Mouse (Mus musculus) thymus, postnatal 14 days (tissue): Measurements from ENCODE around the gene Tagln.

Experiments
- DNase-seq: peaks from one replicate; pipeline ENCODE4 v3.0.0; 2021

Tagln gene

GRCm38 (mm10) chr9:45935628-45936210, at the start of gene Tagln:
TSS of gene Tagln (minus strand) at chr9:45936058.
- DNase-seq: no peak

GRCm38 (mm10) chr9:45985229-45985567, 49.3 kb upstream of the Tagln start:
- DNase-seq: no peak

- peak; percentile 94 for DNase-seq
Observed at GRCm38 (mm10) chr9:45984409-45985228, 48.8 kb upstream of the Tagln start.

DNA sequence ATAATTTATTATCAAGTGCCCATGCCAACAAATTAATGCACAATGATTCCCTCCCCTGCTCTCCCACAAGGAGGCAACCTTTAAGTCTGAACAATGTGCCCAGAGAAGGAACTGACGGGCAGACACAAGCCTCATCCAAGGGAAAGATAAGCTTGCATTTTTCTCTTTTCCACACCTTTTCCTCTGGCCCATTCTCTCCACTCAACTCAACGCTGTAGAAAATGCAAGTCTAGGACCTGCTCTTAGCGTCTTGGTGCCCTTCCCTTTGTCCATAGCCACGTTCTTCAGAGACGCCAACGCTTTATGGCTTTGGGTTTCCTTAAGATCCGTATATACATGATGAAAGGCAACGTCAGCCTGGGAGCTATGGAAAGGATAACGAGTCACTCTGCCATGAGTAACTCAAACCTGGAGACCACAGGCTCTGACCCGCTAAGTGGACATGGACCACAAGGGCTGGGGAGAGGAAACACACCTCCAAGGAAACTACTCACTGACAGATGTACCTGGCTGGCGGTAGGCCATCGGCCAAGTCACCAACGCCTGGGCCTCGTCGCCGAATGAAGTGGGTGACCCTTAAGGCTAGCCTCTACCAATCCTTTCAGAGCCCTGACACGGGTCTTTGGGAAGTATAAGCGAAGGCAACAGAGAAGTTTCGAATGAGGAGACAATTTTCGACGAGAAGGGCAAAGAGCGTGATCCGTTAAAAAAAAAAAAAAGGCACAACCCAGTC, 48.0 kb upstream of the Tagln start:
- DNase-seq: peak; percentile 31

GRCm38 (mm10) chr9:45981331-45981730, 45.5 kb upstream of the Tagln start:
- peak; percentile 28 for DNase-seq

DNA sequence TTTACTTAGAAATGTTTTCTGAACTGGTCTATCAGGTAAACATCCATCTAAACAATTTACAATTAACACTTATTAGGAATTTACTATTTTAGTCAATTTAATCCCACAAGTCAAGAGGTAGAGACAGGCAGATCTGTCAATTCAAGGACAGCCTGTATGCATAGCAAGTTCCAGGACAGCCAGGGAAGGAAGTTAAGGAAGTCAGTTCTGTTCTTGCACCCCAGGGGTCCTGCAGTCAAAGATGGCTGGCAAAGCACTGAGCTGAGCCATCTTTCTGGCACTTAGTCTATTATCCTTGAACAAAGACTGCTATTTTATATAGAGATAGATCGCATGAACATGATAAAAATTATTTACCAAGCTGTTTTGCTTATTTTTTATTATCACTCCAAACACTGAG, 44.8 kb upstream of the Tagln start:
- DNase-seq: no peak

- DNase-seq: no peak
Observed at GRCm38 (mm10) chr9:45979778-45980177, 43.9 kb upstream of the Tagln start.

- peak; percentile 46 for DNase-seq
Observed at GRCm38 (mm10) chr9:45976884-45977283, 41.0 kb upstream of the Tagln start.

- DNase-seq: no peak
Observed at GRCm38 (mm10) chr9:45963577-45963976, 27.7 kb upstream of the Tagln start.

DNA sequence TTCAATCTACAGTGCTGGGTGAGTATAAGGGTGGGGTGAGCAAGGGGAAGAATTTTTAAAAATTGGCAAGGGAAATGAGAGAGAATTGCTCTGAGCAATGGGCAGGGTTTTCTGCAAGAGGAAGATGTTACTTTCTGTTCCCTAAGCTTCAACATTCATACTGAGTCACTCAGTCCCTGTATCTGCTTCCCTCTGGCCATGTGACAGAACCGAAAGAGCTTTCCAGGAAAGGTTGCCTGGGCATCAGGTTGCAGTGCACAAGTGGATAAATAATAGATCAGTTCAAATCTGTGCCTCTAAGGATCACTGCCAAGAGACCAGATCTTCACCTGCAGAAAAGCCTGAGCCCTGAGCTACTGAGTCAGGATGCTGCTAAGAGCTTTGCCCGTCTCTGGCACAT, 26.0 kb upstream of the Tagln start:
- no peak for DNase-seq

DNA sequence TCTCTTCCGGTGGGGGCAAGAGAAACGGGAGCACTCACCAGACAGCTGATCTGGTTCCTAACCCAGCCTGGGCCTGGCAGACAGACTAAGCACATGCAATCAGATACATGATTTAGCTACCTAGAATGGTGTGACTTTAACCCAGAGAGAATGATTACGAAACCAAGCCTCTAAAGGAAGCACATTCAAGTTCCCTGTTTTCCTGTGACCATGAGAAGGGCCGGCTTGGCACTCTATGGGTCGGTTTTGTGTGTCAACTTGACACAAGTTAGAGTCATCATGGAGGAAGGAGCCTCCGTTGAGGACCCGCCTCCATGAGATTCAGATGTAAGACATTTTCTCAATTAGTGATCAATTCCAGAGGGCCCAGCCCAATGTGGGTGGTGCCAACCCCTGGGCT, 23.8 kb upstream of the Tagln start:
- DNase-seq: no peak

GRCm38 (mm10) chr9:45958851-45959250, 23.0 kb upstream of the Tagln start:
- DNase-seq: no peak

GRCm38 (mm10) chr9:45958023-45958670, 22.3 kb upstream of the Tagln start:
- DNase-seq: no peak

GRCm38 (mm10) chr9:45955107-45955963, 19.5 kb upstream of the Tagln start, which contains the start of gene Sidt2:
TSS of gene Sidt2 (minus strand) at chr9:45955258.
- peak; percentile 92 for DNase-seq

DNA sequence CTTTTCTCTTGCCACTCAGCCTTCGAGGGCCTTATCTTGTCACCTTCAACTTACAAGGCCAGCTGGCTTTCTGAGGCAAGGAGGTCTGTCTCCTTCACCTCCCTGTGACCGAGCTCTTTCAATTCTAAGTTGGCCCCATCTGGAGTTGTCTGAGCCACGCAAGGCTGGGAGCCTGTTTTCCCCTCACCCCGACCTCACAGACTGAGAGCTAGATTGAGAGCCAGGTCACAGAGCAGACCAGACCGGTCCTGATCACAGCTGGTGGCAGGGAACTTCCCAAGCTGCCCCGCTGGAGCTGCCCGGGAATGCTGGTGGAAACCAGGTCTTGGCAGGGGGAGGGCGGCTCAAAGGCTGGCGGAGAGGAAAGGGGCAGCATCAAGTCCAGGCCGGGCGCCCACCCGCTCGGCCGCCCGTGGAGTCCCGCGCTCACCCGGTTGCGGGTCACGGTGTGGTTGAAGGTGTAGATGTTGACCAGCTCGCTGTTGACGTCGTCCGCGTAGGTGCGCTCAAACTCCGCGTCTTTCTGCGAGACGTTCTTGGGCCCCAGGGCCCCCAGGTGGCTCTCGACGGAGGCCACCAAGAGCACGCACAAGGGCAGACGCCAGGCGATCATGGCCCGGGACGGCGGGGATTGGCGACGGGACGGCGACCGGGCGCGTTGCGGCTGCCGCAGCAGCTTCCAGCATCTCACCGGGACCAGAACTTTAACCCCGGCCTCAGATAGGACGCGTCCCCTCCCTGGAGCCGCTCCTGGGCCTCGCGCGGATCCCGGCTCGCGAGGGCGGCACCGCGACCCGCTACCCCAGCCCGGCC, 18.6 kb upstream of the Tagln start:
- peak; percentile 61 for DNase-seq

DNA sequence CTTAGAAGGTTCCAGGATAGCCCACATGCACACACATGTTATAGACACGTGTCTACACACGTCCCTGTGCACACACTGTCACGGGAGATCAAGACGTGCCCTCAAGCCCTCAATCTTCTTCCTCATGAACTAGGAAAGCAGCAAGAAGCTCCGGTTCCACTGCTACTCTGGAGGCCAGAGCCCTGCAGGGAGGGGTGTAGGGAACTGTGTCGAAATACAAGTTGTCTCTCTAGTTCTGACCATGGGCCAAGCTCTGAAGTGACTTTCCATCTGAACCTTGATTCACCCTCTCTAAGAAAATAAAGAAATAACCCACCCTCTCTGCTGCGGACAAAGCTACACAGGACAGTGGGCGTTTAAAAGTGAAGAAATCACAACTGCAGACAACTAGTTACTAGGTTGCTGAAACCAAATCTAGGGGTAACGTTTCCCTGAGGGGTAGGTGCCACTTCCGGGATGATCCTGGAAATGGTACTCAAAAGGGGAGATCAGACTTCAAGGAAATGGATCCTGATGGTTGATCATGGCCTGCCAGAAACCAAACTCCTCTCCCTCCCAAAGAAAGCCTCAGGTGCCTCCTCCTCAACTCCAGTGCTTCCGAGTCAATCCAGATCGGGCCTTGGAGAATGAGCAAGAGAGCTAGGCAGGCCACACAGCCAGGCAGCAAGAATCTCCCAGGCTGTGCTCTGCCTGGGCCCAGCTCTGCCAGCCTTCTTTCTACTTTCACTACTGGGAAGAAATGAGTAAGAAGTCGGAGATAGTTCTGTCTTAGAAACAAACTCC, 17.8 kb upstream of the Tagln start:
- DNase-seq: no peak

DNA sequence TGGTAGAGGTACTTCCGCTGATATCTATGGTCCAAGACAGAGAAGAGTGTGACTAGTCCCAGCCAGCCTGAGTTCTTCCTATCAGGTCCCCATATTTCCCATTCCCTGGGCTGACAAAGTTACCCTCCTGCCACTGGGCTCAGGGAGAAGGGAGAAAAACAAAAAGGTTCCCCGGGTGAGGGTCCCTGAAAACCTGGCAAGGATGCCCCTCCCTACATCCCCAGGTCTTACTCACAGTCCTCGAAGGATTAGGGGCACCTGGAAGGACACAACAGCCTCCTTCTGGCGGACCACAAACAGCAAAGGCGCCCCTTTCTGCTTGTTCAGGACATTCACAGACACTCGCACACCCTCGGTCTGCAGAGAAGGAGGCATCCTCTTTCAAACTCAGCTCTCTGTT, 17.0 kb upstream of the Tagln start:
- DNase-seq: no peak

- no peak for DNase-seq
Observed at GRCm38 (mm10) chr9:45952057-45952456, 16.2 kb upstream of the Tagln start.

DNA sequence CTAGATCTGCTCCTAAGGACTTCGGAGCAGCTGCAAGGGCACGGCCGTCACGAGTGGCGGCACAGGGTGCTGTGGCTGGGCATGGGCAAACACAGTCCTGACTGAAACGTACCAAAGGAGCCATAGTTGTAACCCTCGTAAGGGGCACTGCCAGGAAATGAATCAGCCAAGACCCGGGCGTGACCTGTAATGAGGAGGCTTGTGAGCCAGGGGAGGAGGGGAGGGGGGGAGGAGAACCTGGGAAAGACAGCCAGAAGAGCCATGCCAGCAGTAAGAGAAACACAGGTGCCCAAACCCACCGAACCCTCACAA, 11.0 kb upstream of the Tagln start:
- DNase-seq: no peak

DNA sequence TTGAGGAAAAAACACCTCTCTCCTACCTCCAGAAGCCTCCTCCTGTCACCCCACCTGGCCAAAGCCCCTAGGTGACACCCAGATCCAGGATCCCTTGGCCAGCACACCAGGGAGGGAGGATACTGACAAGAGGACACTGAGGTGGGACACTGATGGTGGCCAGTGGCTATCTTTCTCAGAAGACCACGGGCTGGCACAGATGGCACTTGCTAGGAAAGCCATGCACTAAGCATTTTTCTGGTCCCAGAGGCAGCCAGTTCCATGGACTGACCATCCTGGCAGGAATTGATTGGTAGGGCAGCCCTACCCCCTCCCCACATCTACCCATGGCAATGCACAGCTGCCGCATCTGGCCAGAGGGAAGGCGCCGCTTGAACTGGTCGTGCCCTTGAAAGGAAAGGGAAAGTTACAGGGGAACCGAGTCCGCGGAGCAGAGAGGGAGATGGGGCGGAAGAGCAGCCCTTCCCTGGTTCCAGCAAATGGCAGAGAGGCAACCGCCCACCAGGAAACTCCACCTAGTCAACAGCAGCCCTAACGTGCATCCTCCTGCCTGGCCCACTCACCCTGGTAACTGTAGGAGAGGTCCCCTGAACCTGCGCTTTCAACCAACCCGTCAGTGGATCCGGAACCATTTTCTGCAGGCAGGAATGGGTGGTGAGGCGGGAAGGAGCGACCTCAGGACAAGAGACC, 10.5 kb upstream of the Tagln start:
- no peak for DNase-seq
